Mouse (Mus musculus) ES-E14 (cell line): ENCODE data around the gene Rdh5.

Source experiments
- CHD2 ChIP-seq: IDR thresholded peaks from 2 replicates; pipeline ENCODE4 v1.6.1; 2014; ENCODE audit warnings: mild to moderate bottlenecking, low read depth, low read length, inconsistent platforms
- ZNF384 ChIP-seq: IDR thresholded peaks from 2 replicates; pipeline ENCODE4 v1.6.1; 2012; ENCODE audit warnings: low read depth, low read length, inconsistent platforms

GRCm38 (mm10) chr10:128912791-128913190, 9.9 kb downstream of the Rdh5 start:
- TF ChIP-seq ZNF384 = no peak
- TF ChIP-seq CHD2 = no peak
